Mouse (Mus musculus) CH12.LX (cell line): Measurements from ENCODE around the gene Gmnn. TPM values are rescaled to one million over a fixed set of nuclear protein-coding genes. Genes with fewer than 3 reads are reported as not detected.

Experiments
- DNase-seq: peaks from one replicate; pipeline ENCODE4 v3.0.0-alpha.2; 2013; ENCODE audit errors: extremely low read depth
- H3K27ac ChIP-seq: 2 replicates; pipeline ENCODE4 v1.5.1; 2012; ENCODE audit warnings: low read depth, mild to moderate bottlenecking, control low read depth, moderate library complexity; ENCODE audit not compliant: insufficient read depth
- H3K27me3 ChIP-seq: replicated peaks from 2 replicates; pipeline ENCODE3; 2012; ENCODE audit warnings: inconsistent platforms
- H3K36me3 ChIP-seq, 2 experiments: replicated peaks in 1 of 2; 2 replicates each; pipeline versions ENCODE3 to v1.6.1; 2012; ENCODE audit warnings: inconsistent platforms in 1 of 2, low read length in 1 of 2, mild to moderate bottlenecking in 1 of 2, mixed read lengths in 1 of 2, moderate library complexity in 1 of 2; ENCODE audit not compliant: control insufficient read depth in 1 of 2, insufficient read depth in 1 of 2
- H3K4me1 ChIP-seq, 2 experiments: 2 replicates each; pipeline ENCODE4 v1.6.1; 2012; ENCODE audit warnings: inconsistent platforms in 1 of 2, moderate library complexity in 1 of 2; ENCODE audit not compliant: insufficient read depth in 2 of 2, control insufficient read depth in 1 of 2
- H3K4me2 ChIP-seq: 2 replicates; pipeline ENCODE4 v1.6.1; 2012; ENCODE audit warnings: low read depth, mild to moderate bottlenecking, control low read depth; ENCODE audit not compliant: poor library complexity, insufficient read depth, severe bottlenecking
- H3K4me3 ChIP-seq, 3 experiments: fragments of 150-350 bp in 1 of 3; sonication (generic) in 1 of 3; replicated peaks in 1 of 3; 2 replicates each; pipeline versions ENCODE3 to v1.5.1; 2011 to 2012; ENCODE audit warnings: low read depth in 2 of 3, low read length in 2 of 3, mild to moderate bottlenecking in 2 of 3, moderate library complexity in 2 of 3, control low read depth in 1 of 3, improper control_type of control experiment in 1 of 3, inconsistent platforms in 1 of 3, mixed read lengths in 1 of 3; ENCODE audit not compliant: poor library complexity in 1 of 3
- H3K79me2 ChIP-seq: replicated peaks from 2 replicates; pipeline ENCODE4 v1.6.1; 2012; ENCODE audit warnings: mild to moderate bottlenecking, moderate library complexity; ENCODE audit not compliant: control insufficient read depth, poor library complexity, insufficient read depth, severe bottlenecking; ENCODE audit errors: extremely low read depth
- H3K9ac ChIP-seq: 2 replicates; pipeline ENCODE4 v1.6.1; 2012; ENCODE audit warnings: low read depth, mild to moderate bottlenecking, control low read depth, moderate library complexity; ENCODE audit not compliant: insufficient read depth
- H3K9me3 ChIP-seq: replicated peaks from 2 replicates; pipeline ENCODE3; 2012; ENCODE audit warnings: low read length, inconsistent platforms, mixed read lengths
- CHD1 ChIP-seq: IDR thresholded peaks from 2 replicates; pipeline ENCODE4 v1.6.1; 2012; ENCODE audit warnings: low read depth, low read length, improper control_type of control experiment, inconsistent platforms
- CHD2 ChIP-seq: IDR thresholded peaks from 2 replicates; pipeline ENCODE4 v1.6.1; 2011; ENCODE audit warnings: low read length, improper control_type of control experiment
- ELF1 ChIP-seq: IDR thresholded peaks from 2 replicates; pipeline ENCODE4 v1.6.1; 2014; ENCODE audit warnings: low read depth, mild to moderate bottlenecking, inconsistent platforms, low read length, improper control_type of control experiment
- ETS1 ChIP-seq: conservative IDR thresholded peaks from 2 replicates; pipeline ENCODE4 v1.6.1; 2012; ENCODE audit warnings: low read depth, mild to moderate bottlenecking, inconsistent platforms, low read length, improper control_type of control experiment, moderate library complexity
- IRF4 ChIP-seq: IDR thresholded peaks from 2 replicates; pipeline ENCODE4 v1.6.1; 2014; ENCODE audit warnings: low read depth, mild to moderate bottlenecking, inconsistent platforms, low read length, improper control_type of control experiment
- MAX ChIP-seq: IDR thresholded peaks from 2 replicates; pipeline ENCODE4 v1.6.1; 2011; ENCODE audit warnings: low read length, improper control_type of control experiment
- MYC ChIP-seq: IDR thresholded peaks from 2 replicates; pipeline ENCODE4 v1.6.1; 2011; ENCODE audit warnings: low read depth, mild to moderate bottlenecking, improper control_type of control experiment, low read length
- NELFE ChIP-seq: IDR thresholded peaks from 2 replicates; pipeline ENCODE4 v1.6.1; 2011; ENCODE audit warnings: low read depth, low read length, improper control_type of control experiment
- POLR2AphosphoS2 ChIP-seq: IDR thresholded peaks from 2 replicates; pipeline ENCODE4 v1.6.1; 2011; ENCODE audit warnings: low read depth, low read length, improper control_type of control experiment
- RAD21 ChIP-seq: IDR thresholded peaks from 2 replicates; pipeline ENCODE4 v1.6.1; 2011; ENCODE audit warnings: low read depth, mild to moderate bottlenecking, low read length, improper control_type of control experiment, moderate library complexity
- SMC3 ChIP-seq: IDR thresholded peaks from 2 replicates; pipeline ENCODE4 v1.6.1; 2011; ENCODE audit warnings: low read depth, low read length, improper control_type of control experiment
- TBP ChIP-seq: conservative IDR thresholded peaks from 2 replicates; pipeline ENCODE4 v1.6.1; 2011; ENCODE audit warnings: low read depth, low read length, improper control_type of control experiment
- TCF12 ChIP-seq: IDR thresholded peaks from 2 replicates; pipeline ENCODE4 v1.6.1; 2014; ENCODE audit warnings: low read depth, mild to moderate bottlenecking, inconsistent platforms, low read length, improper control_type of control experiment
- UBTF ChIP-seq: IDR thresholded peaks from 2 replicates; pipeline ENCODE4 v1.6.1; 2012; ENCODE audit warnings: low read depth, mild to moderate bottlenecking, inconsistent platforms, low read length, improper control_type of control experiment, moderate library complexity
- USF1 ChIP-seq: IDR thresholded peaks from 2 replicates; pipeline ENCODE4 v1.6.1; 2014; ENCODE audit warnings: low read depth, mild to moderate bottlenecking, inconsistent platforms, low read length, improper control_type of control experiment
- ZC3H11A ChIP-seq: IDR thresholded peaks from 2 replicates; pipeline ENCODE4 v1.6.1; 2012; ENCODE audit warnings: low read depth, mild to moderate bottlenecking, inconsistent platforms, low read length, improper control_type of control experiment
- dilution Hi-C: fragments of 300-500 bp; cut with MboI; formaldehyde crosslinking; loops from 2 replicates; pipeline ENCODE4 v1.14.3; 2020; ENCODE audit warnings: low sequenced_read_pairs; ENCODE audit not compliant: extremely low pct_unique_long_range_greater_than_20kb, extremely low pct_ligation_motif_present
- in situ Hi-C: fragments of 300-500 bp; cut with MboI; formaldehyde crosslinking; loops from 3 replicates; pipeline ENCODE4 v1.14.3; 2019; ENCODE audit warnings: low sequenced_read_pairs, low pct_ligation_motif_present, low pct_unique_long_range_greater_than_20kb, mixed read lengths
- polyA plus RNA-seq: library from polyadenylated mRNA; unstranded; fragments of >175 nt; gene quantifications from 2 replicates; pipeline ENCODE4 v1.2.1, GENCODE M21; 2012; ENCODE audit warnings: low read depth; ENCODE audit not compliant: insufficient read length
- total RNA-seq, 2 experiments: library from RNA; depleted of rRNA; stranded (reverse); fragments of 300-350 nt in 1 of 2; fragments of >200 nt in 1 of 2; gene quantifications; 2 replicates each; pipeline ENCODE4 v1.2.3; 2012 to 2014

Gmnn gene
- total and polyA plus RNA-seq, 3 experiments = 117 to 166 (median 166) TPM

GRCm38 (mm10) chr13:24806079-24806478 lies 44.4 kb upstream of the Gmnn start:
- Histone ChIP-seq H3K9ac (no peak overlapping the region), H3K79me2 (peaks cover 55% of the 10 kb centered on the region), H3K27ac (no peak overlapping the region), H3K27me3 (no peaks in the 10 kb centered on the region), H3K4me1 (peaks cover 3 to 49% of the 10 kb centered on the region in 2 experiments; a peak in 3 of 4 replicates), H3K9me3 (no peaks in the 10 kb centered on the region), H3K4me3 (no peak overlapping the region), H3K4me2 (no peak overlapping the region), H3K36me3 (peaks cover 34 to 62% of the 10 kb centered on the region in 2 experiments)
- TF ChIP-seq NELFE (no peak), SMC3 (no peak), MAX (no peak), RAD21 (no peak), TCF12 (no peak), USF1 (no peak), ETS1 (no peak), IRF4 (no peak), CHD1 (no peak), ELF1 (no peak), CHD2 (no peak), ZC3H11A (no peak), POLR2AphosphoS2 (no peak)
- in situ Hi-C loops (no loop called here), dilution Hi-C loops (no loop called here)
- DNase-seq = no peak

GRCm38 (mm10) chr13:24803196-24803595 lies 41.5 kb upstream of the Gmnn start:
- TF ChIP-seq TBP (0 out of 2 replicates have a peak, but pooled peaks have one; percentile 5), TCF12 (no peak), MYC (no peak), UBTF (no peak)
- TF ChIP-seq, all 38 proteins: peak for 1
- H3K9me3 ChIP-seq = no peaks in the 10 kb centered on the region
- H3K27me3 ChIP-seq = no peaks in the 10 kb centered on the region
- H3K27ac ChIP-seq = no peak overlapping the region
- peaks cover 5 to 33% of the 10 kb centered on the region in 2 experiments; a peak in 3 of 4 replicates for H3K4me1 ChIP-seq
- peaks cover 47% of the 10 kb centered on the region for H3K79me2 ChIP-seq
- no peak for DNase-seq
- H3K9ac ChIP-seq = peak overlapping the region; percentile 97
- peaks cover 23 to 34% of the 10 kb centered on the region in 2 experiments for H3K36me3 ChIP-seq
- in situ Hi-C loops (no loop called here), dilution Hi-C loops (no loop called here)
- peak overlapping the region; percentile 87 to 97 (median 91) for H3K4me3 ChIP-seq
- H3K4me2 ChIP-seq = peak overlapping the region; percentile 99
